Mouse (Mus musculus): ENCODE results near the gene Bmf.

GRCm38 (mm10) chr2:118520042-118520933, 29.2 kb downstream of the Bmf start:
- TF ChIP-seq CTCF (IDR thresholded peaks at IDR 0.05; ENCODE audit: low read depth) (no peak), EP300 (optimal IDR thresholded peaks at IDR 0.05) (no peak)

Data from stomach, postnatal 0 days (tissue).